Mouse (Mus musculus): ENCODE results near the gene Ccdc77.

Ccdc77 gene

GRCm38 (mm10) chr6:120363688-120364522, at the start of gene Ccdc77, which contains the start of gene Kdm5a:
Gene Ccdc77 (minus strand): TSS chr6:120364374.
Gene Kdm5a (plus strand): TSS chr6:120364124.
- CTCF ChIA-PET: no interaction called here

- CTCF ChIA-PET: interaction anchor here (0.7 kb wide), 1 partner anchor 10 kb away, joined by 3 read pairs; no protein-coding TSS in a partner anchor
Observed at GRCm38 (mm10) chr6:120403936-120404335, 39.8 kb upstream of the Ccdc77 start.

- CTCF ChIA-PET: interaction anchor here (0.5 kb wide), 1 partner anchor 544 kb away, joined by 3 read pairs; no protein-coding TSS in a partner anchor
Observed at GRCm38 (mm10) chr6:120395622-120396345, 31.6 kb upstream of the Ccdc77 start.

GRCm38 (mm10) chr6:120392811-120393210, 28.6 kb upstream of the Ccdc77 start:
- CTCF ChIA-PET: interaction anchor here (0.6 to 1.4 kb wide), 3 partner anchors 14 to 898 kb away, joined by 5 to 16 read pairs (median 11); no protein-coding TSS in a partner anchor

GRCm38 (mm10) chr6:120390054-120390453, 25.9 kb upstream of the Ccdc77 start:
- CTCF ChIA-PET: no interaction called here

- CTCF ChIA-PET: no interaction called here
Observed at GRCm38 (mm10) chr6:120376736-120377135, 12.6 kb upstream of the Ccdc77 start.

GRCm38 (mm10) chr6:120365051-120365450, 877 bp upstream of the Ccdc77 start:
- CTCF ChIA-PET: no interaction called here

GRCm38 (mm10) chr6:120364523-120364905, 340 bp upstream of the Ccdc77 start:
- CTCF ChIA-PET: no interaction called here

GRCm38 (mm10) chr6:120362774-120363687, 1.1 kb downstream of the Ccdc77 start:
- CTCF ChIA-PET: no interaction called here

GRCm38 (mm10) chr6:120362124-120362523, 2.0 kb downstream of the Ccdc77 start:
- CTCF ChIA-PET: no interaction called here

GRCm38 (mm10) chr6:120356951-120357945, 6.9 kb downstream of the Ccdc77 start:
- CTCF ChIA-PET: interaction anchor here (0.5 to 0.8 kb wide), 3 partner anchors 10 to 866 kb away, joined by 3 to 5 read pairs (median 3); no protein-coding TSS in a partner anchor

- CTCF ChIA-PET: interaction anchor here (0.6 to 0.8 kb wide), 2 partner anchors 10 to 866 kb away, joined by 3 to 5 read pairs; no protein-coding TSS in a partner anchor
Observed at GRCm38 (mm10) chr6:120356478-120356877, 7.7 kb downstream of the Ccdc77 start.

GRCm38 (mm10) chr6:120349018-120349417, 15.2 kb downstream of the Ccdc77 start:
- CTCF ChIA-PET: no interaction called here

GRCm38 (mm10) chr6:120343992-120344391, 20.2 kb downstream of the Ccdc77 start:
- CTCF ChIA-PET: no interaction called here

GRCm38 (mm10) chr6:120332351-120332750, 31.8 kb downstream of the Ccdc77 start:
- CTCF ChIA-PET: interaction anchor here (0.6 kb wide), 1 partner anchor 906 kb away, joined by 3 read pairs; no protein-coding TSS in a partner anchor

GRCm38 (mm10) chr6:120324295-120324927, 39.8 kb downstream of the Ccdc77 start:
- CTCF ChIA-PET: interaction anchor here (0.7 kb wide), 1 partner anchor 91 kb away, joined by 3 read pairs; no protein-coding TSS in a partner anchor

GRCm38 (mm10) chr6:120320369-120320768, 43.8 kb downstream of the Ccdc77 start:
- CTCF ChIA-PET: no interaction called here

GRCm38 (mm10) chr6:120319129-120319528, 45.0 kb downstream of the Ccdc77 start:
- CTCF ChIA-PET: no interaction called here

- CTCF ChIA-PET: interaction anchor here (1.3 kb wide), 1 partner anchor 9 kb away, joined by 4 read pairs; no protein-coding TSS in a partner anchor
Observed at GRCm38 (mm10) chr6:120318303-120318940, 45.8 kb downstream of the Ccdc77 start.

Measured in spleen, embryonic (tissue).